Mouse (Mus musculus) splenic B cell, adult 2 months (primary cell): ENCODE results near the gene Sp9.
A peak's percentile ranks its signal among the peaks of the same experiment; 100 is the strongest.

Experiments
- DNase-seq: peaks from one replicate; pipeline ENCODE4 v3.0.0-alpha.2; 2011; ENCODE audit warnings: low read depth, low spot score
- H3K27me3 ChIP-seq: 2 replicates; pipeline ENCODE4 v1.6.1; 2012; ENCODE audit warnings: mild to moderate bottlenecking, low read length, moderate library complexity, mixed read lengths; ENCODE audit not compliant: control insufficient read depth, poor library complexity, insufficient read depth, severe bottlenecking
- H3K36me3 ChIP-seq: 2 replicates; pipeline ENCODE4 v1.6.1; 2012; ENCODE audit warnings: mild to moderate bottlenecking, low read length, moderate library complexity, mixed read lengths; ENCODE audit not compliant: control insufficient read depth, poor library complexity, insufficient read depth, severe bottlenecking

The Sp9 gene

DNA sequence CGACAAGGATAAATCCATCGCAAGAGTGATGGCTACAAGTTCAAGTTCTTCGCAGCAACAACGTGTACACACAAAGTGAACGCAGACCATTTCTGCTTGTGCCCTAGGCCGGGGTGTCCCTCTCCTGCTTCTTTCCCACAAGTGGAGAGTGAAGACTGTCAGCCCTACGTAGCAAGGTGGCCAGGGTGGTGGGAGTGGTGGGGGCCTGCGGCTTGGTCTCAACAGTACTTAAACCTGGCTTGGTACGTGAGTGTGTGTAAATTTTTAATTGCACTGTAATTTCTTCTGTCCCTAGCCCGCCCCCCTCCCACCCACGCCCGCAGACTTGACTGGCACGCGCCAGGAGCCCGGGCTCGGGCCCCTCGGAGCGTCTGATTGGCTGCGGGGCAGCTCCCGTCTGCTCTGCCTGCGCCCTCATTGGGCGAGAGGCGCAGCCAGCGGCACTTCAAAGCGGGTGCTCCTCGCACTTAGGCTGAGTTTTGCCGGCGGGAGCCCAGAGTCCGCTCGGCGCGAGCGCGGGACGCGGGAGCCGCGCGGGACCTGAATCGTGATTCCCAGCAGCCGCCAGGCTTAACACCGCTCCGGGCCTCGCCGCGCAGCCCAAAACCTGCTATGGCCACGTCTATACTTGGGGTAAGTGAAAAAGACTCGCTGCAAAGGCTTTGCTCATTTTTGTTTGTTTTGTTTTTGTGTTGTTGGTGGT is at the start of gene Sp9:
Gene Sp9 (plus strand): TSS at position 467 of the 703 bp plus-strand sequence.
- Histone ChIP-seq H3K36me3 (no peaks in the 10 kb centered on the region), H3K27me3 (peaks cover 2% of the 10 kb centered on the region)
- peak; percentile 54 for DNase-seq

DNA sequence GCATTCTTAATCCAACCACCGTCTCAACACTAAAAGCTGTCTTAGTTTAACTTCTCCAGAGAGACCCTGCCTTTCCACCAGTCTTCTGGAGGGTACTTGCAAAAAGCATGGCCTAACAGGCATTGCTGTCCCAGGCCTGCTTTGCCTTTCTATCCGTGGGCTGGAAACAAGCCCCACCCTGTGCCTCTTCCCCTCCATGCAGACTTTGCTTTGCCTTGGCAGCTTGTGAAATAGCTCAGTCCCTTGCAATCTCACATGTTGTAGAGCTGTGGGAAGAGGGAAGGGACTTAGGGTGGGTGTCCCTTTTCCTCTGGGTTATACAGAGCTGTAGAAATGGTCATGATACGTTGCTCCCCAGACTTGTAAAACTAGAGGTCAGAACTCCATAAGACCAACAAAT is 40.6 kb upstream of the Sp9 start:
- no peaks in the 10 kb centered on the region for H3K36me3 ChIP-seq
- no peak for DNase-seq
- no peaks in the 10 kb centered on the region for H3K27me3 ChIP-seq

DNA sequence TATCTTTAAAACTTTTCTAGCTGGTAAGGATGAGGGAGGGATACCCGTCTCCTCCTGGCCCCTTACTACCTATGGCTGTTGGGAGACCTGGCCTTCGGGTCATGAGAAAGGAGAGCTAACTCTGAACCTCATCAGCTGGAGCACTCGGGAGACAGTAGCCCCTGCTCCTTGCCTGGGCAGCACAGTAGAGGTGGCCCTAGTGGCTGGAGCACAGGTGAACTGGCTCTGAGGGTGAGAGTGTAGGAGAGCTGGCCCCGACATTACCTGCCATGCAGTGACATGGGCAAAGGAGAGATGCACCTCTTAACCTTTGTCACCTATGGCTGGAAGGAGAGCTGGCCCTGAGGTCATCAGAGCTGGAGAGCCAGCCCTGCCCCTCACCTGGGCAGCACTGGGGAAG is 30.4 kb upstream of the Sp9 start:
- Histone ChIP-seq H3K27me3 (no peaks in the 10 kb centered on the region), H3K36me3 (no peaks in the 10 kb centered on the region)
- no peak for DNase-seq

DNA sequence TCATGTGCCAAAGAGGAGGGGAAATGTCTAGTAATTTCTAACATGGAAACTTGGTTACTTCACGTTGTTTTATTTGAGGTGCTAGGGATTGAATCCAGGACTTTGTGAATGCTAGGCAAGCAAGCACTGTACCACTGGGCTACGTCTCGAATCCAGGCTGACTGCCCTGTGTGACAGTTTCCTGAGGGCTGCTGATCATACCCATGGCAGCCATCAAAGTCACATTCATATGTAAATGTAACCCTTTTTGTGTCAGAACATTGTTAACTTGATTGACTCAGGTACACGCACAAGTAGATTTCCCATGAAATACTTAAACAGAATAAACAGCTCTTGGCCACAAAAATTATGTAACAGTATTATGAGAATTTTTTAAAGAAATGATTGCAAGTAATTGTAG is 23.0 kb upstream of the Sp9 start:
- H3K36me3 ChIP-seq: no peaks in the 10 kb centered on the region
- no peak for DNase-seq
- H3K27me3 ChIP-seq: no peaks in the 10 kb centered on the region

DNA sequence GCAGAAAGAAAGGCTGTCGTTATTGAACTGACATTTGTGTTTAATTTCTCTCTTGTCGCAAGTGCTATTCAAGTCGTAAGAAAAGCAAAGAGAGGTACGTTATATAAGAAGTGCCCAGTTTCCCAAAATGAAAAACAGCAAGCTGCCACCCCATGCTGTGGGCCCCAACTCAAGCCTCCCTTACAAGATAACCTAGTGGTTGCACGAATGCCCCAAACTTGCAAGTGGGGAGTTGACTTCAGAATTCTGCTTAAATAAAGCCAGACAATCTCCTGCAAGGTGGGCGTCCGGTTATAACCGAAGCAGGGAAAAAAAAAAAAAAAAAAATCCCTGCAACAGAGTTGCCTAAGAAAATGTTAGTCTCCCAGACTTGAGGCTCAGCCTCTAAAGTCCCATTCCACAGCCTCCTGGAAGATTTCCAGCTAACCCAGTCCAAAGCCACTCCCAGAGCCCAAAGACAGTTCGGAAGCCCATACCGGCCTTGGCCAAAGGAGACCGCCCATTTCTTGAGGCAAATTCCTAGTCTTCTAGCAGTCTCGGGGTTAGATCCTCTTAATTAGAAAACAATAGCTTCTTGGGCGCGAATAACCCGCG is 8.5 kb upstream of the Sp9 start:
- H3K27me3 ChIP-seq: no peaks in the 10 kb centered on the region; the same call in none of the 2 replicates
- DNase-seq: no peak
- no peaks in the 10 kb centered on the region for H3K36me3 ChIP-seq

DNA sequence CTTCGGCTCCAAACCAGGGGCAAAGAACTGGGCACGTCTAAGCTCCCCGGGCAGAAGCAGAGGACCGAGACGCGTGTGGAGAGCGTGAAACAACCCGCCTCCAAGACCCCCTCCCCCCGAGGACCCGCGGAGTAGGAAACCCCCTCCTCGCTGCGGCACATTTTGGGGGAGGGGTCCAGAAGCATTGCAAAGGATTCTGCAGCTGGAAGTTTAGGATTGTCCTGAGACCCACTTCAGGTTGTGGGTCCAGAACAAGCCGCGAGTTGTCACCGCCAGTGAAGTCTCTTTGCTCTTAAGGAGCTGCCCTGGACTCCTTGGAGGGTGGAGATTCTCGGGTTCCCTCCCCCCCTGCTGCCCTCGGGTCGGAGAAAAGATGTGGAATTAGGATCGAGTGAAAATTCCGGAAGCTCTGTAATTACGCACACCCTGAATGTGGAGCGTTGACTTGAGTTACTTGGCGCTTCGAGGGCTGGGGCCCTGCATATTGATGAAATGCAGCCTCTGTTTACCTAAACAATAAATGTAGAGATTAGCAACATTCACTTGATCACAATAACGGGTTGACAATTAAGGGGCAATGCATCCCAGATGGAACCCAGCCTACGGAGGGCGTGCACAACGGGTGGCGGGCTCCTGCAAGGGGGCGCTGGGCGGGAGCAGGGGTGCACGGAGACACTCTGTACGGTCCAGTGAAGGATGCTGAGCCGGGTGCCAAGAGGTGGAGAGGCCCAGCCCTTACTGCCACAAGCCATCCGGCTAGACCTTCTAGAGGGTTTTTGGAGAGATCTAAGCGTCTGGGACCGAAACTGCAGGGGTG is 7.7 kb upstream of the Sp9 start:
- Histone ChIP-seq H3K27me3 (no peaks in the 10 kb centered on the region; the same call in none of the 2 replicates), H3K36me3 (no peaks in the 10 kb centered on the region)
- no peak for DNase-seq

DNA sequence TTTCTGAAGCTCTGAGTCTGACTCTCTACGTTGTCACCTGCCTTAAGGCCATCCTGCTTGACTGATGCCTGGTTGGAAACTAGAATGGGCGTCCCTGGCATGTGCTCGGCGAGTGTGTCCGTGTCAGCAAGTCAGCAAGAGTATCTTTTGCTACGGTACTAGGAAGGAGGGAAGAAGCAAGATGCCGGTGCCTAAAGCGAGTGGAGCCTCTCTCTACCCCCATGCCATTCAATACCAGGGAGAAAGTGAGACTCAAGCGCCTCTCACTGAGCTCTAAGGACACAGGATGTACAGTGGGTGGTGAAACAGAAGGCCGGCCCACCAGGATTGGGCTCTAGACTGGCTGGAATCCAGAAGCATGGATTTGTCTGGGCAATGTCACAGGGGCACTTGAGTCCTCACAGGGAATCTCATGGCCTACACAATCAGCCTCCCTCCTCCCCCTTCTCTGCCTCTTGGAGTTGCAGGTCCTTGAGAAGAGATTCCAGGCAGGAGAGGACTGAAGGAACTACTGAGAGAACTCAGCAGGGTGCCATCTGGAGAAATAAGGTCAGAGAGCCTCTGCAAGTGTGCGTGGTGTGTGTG is 7.0 kb upstream of the Sp9 start:
- H3K27me3 ChIP-seq: no peaks in the 10 kb centered on the region; the same call in none of the 2 replicates
- H3K36me3 ChIP-seq: no peaks in the 10 kb centered on the region
- DNase-seq: peak; percentile 11

DNA sequence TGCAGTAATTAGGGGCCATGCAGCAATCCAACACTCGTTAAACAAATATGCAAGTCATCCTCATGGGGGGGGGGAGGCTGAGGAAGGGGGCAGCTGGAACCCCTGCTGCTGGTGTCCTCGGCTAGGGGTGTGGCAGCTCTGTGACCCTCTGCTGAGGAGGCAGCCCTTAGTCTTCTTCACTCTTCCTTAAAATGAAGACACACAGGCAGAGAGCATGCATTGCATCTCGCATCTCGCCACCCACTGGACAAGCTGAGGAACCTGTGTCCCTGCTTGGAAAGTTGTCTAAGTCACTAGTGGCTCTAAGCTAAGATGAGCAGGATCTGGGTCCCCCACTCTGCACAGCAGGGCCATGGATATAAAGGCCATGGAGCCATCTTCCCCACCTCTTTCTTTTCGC is 5.7 kb upstream of the Sp9 start:
- Histone ChIP-seq H3K36me3 (no peaks in the 10 kb centered on the region), H3K27me3 (no peaks in the 10 kb centered on the region; the same call in none of the 2 replicates)
- peak; percentile 31 for DNase-seq

DNA sequence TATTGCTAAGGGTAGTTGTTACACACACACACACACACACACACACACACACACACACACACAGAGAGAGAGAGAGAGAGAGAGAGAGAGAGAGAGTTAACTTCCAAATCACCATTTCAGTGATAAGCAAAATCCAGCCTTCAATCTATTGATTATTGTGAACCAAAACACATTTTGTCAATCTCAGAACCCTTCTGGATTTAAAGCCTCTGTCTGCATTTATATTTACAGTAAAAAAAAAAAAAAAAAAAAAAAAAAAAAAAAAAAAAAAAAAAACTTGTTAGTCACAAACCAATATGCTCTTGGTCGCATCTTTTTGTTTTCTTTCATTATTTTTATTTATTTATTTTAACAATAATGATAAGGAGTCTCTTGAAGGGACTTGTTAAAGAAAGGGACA is 5.1 kb upstream of the Sp9 start:
- H3K36me3 ChIP-seq: no peaks in the 10 kb centered on the region
- H3K27me3 ChIP-seq: no peaks in the 10 kb centered on the region; the same call in none of the 2 replicates
- no peak for DNase-seq

DNA sequence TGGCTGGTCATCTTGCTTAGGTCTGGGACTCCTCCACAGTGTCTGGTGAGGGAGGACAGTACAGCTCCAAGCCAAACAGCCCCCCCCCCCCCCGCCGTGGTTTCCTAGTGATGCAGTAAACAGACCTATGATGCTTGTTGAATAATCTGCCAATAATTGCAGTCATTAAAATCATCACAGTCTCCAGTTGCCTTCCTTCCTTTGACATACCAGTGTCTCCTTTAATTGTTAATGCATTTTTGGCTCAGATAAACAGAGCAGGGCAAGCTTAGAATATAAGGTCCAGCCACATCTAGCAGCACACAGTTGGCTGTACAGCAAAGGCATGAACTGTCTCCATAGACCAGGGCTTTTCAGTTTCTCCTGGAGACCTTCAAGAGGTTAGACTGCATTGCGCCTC is 4.5 kb upstream of the Sp9 start:
- Histone ChIP-seq H3K36me3 (no peaks in the 10 kb centered on the region), H3K27me3 (no peaks in the 10 kb centered on the region; the same call in none of the 2 replicates)
- DNase-seq: no peak

DNA sequence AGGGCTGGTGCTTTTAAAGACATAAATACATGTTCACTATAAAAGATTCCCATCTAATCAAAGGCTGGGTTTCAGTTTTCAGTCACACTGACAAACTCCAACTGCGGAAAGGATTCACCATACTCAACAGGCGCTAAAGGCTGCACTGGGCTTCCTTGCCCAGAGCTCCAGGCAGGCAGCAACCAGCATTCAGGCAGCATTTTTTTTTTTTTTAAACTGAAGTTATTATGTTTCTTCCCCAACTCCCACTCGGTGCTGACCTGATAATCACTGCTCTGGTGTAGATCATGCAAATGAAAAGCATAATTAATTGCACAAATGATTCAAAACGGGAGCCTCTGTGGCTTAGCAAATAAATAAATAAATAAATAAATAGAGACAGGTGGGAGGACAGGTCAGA is 3.9 kb upstream of the Sp9 start:
- Histone ChIP-seq H3K27me3 (no peaks in the 10 kb centered on the region; the same call in none of the 2 replicates), H3K36me3 (no peaks in the 10 kb centered on the region)
- DNase-seq: no peak

DNA sequence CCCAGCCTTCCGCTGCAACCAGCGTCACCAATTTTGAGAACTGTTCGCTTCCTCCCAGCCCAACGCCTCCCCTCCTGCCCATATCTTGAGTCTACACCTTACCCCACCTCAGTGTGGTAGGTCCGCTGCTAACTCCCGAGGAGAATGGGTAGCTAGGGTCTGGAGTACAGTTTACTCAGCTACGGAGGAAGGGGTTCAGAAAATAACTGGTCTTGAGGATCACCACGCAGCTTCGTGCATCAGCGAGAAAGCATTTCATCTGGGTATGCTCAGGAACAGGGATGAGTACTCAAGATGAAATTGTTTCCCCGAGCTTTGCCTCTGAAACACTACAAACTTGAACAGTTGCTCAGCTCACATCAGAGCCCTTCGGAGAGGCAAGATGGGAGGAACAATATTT is 3.4 kb upstream of the Sp9 start:
- DNase-seq: peak; percentile 30
- H3K27me3 ChIP-seq: no peaks in the 10 kb centered on the region; the same call in none of the 2 replicates
- H3K36me3 ChIP-seq: no peaks in the 10 kb centered on the region

DNA sequence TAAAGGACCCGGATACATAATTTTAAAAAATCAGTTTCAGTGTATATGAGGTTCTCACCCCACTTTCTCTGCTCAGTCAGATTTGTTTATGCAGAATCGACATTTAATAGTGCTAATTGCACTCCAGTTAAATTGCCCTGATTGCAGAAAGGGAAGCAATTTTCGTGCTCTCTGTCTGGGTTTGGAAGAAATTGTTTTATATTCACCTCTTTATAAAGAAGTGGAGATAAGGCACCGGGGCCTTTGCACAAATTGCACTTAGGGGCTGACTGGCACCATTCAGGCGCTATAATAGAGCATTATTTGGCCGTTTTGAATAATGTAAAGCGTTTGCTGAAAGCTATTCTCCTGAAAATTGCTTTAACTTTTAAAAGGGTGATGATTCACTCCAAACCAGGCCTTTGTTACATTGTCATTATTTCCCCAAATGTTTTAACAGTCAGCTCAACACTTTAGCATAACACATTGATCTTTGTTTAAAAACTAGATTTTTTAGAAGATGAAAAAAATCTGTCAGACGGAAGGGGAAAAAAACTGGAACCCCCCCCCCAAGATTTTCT is 2.8 kb upstream of the Sp9 start:
- H3K27me3 ChIP-seq: peaks cover 1% of the 10 kb centered on the region
- no peak for DNase-seq

DNA sequence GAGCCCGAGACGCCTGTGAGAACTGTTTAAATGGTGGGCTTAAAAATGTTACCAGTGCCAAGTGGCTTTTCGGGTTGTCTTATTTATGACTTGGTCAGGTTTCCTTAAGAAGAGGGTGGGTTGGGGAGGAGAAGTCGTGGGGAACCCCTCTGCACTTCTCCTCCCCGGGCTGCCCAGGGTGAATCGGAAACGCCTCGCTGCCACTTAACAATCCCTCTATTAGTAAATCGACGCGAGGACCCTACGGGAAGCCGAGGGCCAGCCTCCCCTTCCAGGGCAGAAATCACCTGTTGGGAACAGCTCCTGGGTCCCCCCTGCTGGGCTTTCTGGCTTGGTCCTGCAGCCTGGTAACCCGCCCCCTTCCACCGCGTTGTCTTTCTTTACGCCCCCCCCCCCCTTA is 2.1 kb upstream of the Sp9 start:
- no peaks in the 10 kb centered on the region for H3K36me3 ChIP-seq
- DNase-seq: peak; percentile 16
- peaks cover 2% of the 10 kb centered on the region for H3K27me3 ChIP-seq

More for the DNA sequence above, 2.8 kb upstream of the Sp9 start:
- no peaks in the 10 kb centered on the region for H3K36me3 ChIP-seq
